Mouse (Mus musculus) stomach, postnatal 0 days (tissue): ENCODE measurements at regions not wholly inside any gene's neighbourhood (a gene's known extent, or its start where the extent isn't known, plus 50 kb on each side); places are given as distances from the start of the nearest gene placed in this dataset.

Experiments used
- CTCF ChIP-seq: IDR thresholded peaks from 2 replicates; pipeline ENCODE4 v1.5.1; 2016; ENCODE audit warnings: antibody characterized with exemption, low read depth, mild to moderate bottlenecking, moderate library complexity
- EP300 ChIP-seq: optimal IDR thresholded peaks from 2 replicates; pipeline ENCODE3; 2016; ENCODE audit warnings: antibody characterized with exemption

GRCm38 (mm10) chr7:117018349-117018748, 362.4 kb upstream of the Xylt1 start:
- TF ChIP-seq CTCF, result no peak
- TF ChIP-seq EP300, result no peak
